Mouse (Mus musculus) bone marrow macrophage, adult 2 months (primary cell): ENCODE measurements around the gene Otud4.

ENCODE experiments used
- CTCF ChIP-seq: IDR thresholded peaks from 2 replicates; pipeline ENCODE4 v1.5.1; 2012; ENCODE audit warnings: low read depth, mild to moderate bottlenecking, low read length, moderate library complexity
- POLR2A ChIP-seq: IDR thresholded peaks from 2 replicates; pipeline ENCODE4 v1.6.1; 2012; ENCODE audit warnings: mild to moderate bottlenecking, low read depth, low read length, borderline replicate concordance

GRCm38 (mm10) chr8:79606225-79606624, 33.2 kb upstream of the Otud4 start:
- TF ChIP-seq CTCF (no peak), POLR2A (no peak)
